Mouse (Mus musculus) liver, postnatal 0 days (tissue): ENCODE data around the gene Map2k1.
"Not testable (repeated sequence)": the region's sequence is repeated elsewhere in the genome, so short reads cannot be mapped to it uniquely, and the experiment has no call there.

ENCODE experiments used
- CTCF ChIP-seq: sonication (generic); IDR thresholded peaks from 2 replicates; pipeline ENCODE4 v1.5.1; 2016; ENCODE audit warnings: antibody characterized with exemption, low read depth
- EP300 ChIP-seq: IDR thresholded peaks from 2 replicates; pipeline ENCODE4 v1.6.1; 2016; ENCODE audit warnings: antibody characterized with exemption, low read depth, mild to moderate bottlenecking

- not testable (repeated sequence) for TF ChIP-seq CTCF, EP300
Observed at GRCm38 (mm10) chr9:64268836-64269235, 15.4 kb upstream of the Map2k1 start.
